Mouse (Mus musculus) bone marrow, adult 2 months (tissue): ENCODE data around the gene Fen1. TPM values are rescaled to one million over a fixed set of nuclear protein-coding genes. Genes with fewer than 3 reads are reported as not detected.

Experiments used
- H3K27ac ChIP-seq: fragments of 200-500 bp; 2 replicates; pipeline ENCODE4 v1.5.1; 2012; ENCODE audit warnings: low read depth, mild to moderate bottlenecking, control low read depth, inconsistent platforms, low read length; ENCODE audit not compliant: control insufficient read depth, poor library complexity, insufficient read depth
- H3K4me1 ChIP-seq: fragments of 200-500 bp; 2 replicates; pipeline ENCODE4 v1.6.1; 2011; ENCODE audit warnings: low read length; ENCODE audit not compliant: control insufficient read depth, insufficient read depth
- H3K4me3 ChIP-seq: fragments of 200-500 bp; replicated peaks from 2 replicates; pipeline ENCODE3; 2011; ENCODE audit warnings: mild to moderate bottlenecking, low read depth, low read length, control low read depth; ENCODE audit not compliant: control insufficient read depth
- CTCF ChIP-seq: fragments of 200-500 bp; IDR thresholded peaks from 2 replicates; pipeline ENCODE4 v1.5.1; 2011; ENCODE audit warnings: low read length, control low read depth; ENCODE audit not compliant: control insufficient read depth, insufficient read depth
- POLR2A ChIP-seq: fragments of 200-500 bp; IDR thresholded peaks from 2 replicates; pipeline ENCODE4 v1.6.1; 2011; ENCODE audit warnings: low read depth, mild to moderate bottlenecking, control low read depth, low read length, borderline replicate concordance; ENCODE audit not compliant: control insufficient read depth
- WGBS: fragments of 180-500 bp; shearing (Covaris S2); methylation state at CpG from one replicate; pipeline ENCODE4 v1.1.7; 2018; 5-methylcytosine and 5-hydroxymethylcytosine counted together
- polyA plus RNA-seq: library from polyadenylated mRNA; stranded (reverse); fragments of >200 nt; gene quantifications from 2 replicates; pipeline ENCODE4 v1.2.4, GENCODE M21; 2011; ENCODE audit warnings: low replicate concordance; ENCODE audit not compliant: missing spikeins, insufficient read depth, insufficient read length

Gene Fen1
- polyA plus RNA-seq, 1 experiment, result 64.3 TPM

DNA sequence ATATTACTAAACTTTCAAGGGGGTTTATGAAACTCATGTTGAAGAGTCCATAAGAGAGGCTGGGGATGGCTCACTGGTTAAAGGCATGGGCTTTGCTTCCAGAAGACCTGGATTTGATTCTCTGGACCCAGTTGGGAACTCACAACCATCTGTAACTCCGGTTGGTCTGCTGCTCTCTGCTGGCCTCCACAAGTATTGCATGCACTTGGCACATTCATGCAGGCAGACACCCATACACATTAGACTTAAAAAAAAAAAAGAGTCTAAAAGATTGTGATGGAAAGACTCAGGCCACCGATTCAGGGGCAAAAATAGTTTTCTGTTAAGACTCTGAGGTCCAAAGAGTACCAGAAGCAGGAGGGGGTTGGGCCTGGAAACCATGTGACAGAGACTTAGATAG is 13.2 kb downstream of the Fen1 start:
- WGBS, result 37% methylated on average over 2 of the region's 2 CpGs
- TF ChIP-seq CTCF, result peak; percentile 76
- no peak for TF ChIP-seq POLR2A

DNA sequence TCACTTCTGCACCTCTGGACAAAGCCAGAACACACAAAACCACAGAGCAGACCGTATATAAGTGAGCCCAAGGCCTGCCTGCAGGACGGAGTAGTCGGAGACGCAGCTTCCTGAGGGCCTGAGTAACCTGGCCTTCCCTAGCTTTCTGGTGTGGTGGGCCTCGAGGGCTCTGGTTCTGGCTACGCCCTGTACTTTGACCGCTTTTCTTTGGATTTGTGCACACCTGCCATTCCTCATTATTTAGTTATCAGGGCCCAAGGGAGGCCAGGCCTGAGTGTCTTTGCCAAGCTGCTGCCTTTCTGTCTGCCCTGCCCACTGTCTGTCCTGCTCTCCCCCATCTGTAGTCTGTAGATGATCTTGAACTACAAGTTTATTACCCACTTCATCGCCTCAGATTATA is 14.0 kb downstream of the Fen1 start:
- WGBS, result 93% methylated on average over 8 of the region's 8 CpGs
- H3K4me1 ChIP-seq, result no peaks in the 10 kb centered on the region; the same call in 1 of the 2 replicates
- no peak overlapping the region for H3K27ac ChIP-seq
- H3K4me3 ChIP-seq, result no peak overlapping the region
- no peak for TF ChIP-seq CTCF

More for the DNA sequence above, 13.2 kb downstream of the Fen1 start:
- no peaks in the 10 kb centered on the region; the same call in 1 of the 2 replicates for H3K4me1 ChIP-seq
- H3K27ac ChIP-seq, result no peak overlapping the region
- no peak overlapping the region for H3K4me3 ChIP-seq

DNA sequence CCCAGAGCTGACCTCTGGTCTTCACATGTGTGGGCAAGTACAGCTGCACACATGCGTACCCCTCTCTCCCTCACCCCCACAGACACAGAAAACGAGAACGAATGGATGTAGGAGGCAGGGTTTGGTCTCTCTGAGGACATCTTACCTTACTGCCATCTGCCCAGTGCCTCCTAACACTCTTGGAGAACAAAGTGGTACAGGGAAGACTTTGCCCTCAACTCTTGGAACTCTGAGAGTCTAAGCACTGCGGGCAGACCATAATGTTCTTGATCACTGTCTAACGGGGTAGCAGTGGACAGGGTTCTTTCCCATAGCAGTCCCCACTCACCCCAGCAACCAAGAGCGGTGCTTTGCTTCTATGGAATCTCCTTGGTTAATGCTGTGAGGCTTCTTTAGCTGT is 14.9 kb downstream of the Fen1 start:
- WGBS, result 96% methylated on average over 6 of the region's 6 CpGs
- Histone ChIP-seq H3K4me3 (no peak overlapping the region), H3K4me1 (no peaks in the 10 kb centered on the region; the same call in 1 of the 2 replicates), H3K27ac (no peak overlapping the region)
- no peak for TF ChIP-seq POLR2A
- TF ChIP-seq CTCF, result no peak

DNA sequence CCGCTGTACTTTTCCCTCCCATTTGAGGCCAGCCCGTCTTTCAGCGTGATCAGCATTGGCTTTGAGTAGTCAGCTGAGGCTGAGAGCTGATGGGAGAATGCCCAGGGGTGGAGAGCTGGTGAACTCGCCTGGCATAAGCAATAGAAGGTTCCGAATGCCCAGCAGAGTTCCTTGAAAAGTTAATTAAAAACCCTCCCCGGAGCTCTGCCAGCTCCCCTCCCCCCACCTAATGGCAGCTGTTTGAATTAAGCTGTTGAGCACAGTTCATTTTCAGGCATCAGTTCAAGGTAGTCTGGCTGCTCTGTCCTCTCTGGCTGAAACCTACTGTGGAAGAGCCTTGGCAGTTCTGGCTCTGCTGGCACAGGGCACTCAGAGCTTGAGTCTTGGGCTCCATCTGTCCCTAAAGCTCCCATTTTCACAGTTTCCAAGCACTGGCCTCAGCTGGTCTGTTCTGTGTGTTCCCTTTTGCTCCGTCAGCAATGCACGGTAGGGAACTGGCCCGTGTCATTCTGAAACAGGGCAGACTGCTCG is 15.6 kb downstream of the Fen1 start:
- H3K27ac ChIP-seq, result no peak overlapping the region
- H3K4me1 ChIP-seq, result peaks cover under 1% of the 10 kb centered on the region; the same call in 1 of the 2 replicates
- H3K4me3 ChIP-seq, result no peak overlapping the region
- WGBS, result 92% methylated on average over 10 of the region's 10 CpGs
- TF ChIP-seq POLR2A (no peak), CTCF (no peak)

DNA sequence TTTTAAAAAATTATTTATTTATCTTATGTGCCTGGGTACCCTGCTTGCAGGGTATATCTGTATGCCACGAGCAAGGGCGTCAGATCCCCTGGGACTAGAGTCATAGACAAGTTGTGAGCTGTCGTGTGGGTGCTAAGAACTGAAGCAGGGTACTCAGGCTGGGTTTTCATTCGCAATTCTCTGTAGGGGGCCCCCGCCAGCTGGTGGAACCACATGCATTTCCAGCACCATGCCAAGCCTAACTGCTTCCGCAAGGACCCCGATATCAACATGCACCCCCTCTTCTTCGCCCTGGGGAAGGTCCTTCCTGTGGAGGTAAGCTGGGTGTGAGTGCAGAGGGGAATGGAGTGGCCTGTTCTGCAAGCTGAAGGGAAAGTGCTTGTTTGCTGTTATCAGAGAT is 17.4 kb downstream of the Fen1 start:
- H3K27ac ChIP-seq, result no peak overlapping the region
- WGBS, result 91% methylated on average over 8 of the region's 8 CpGs
- H3K4me1 ChIP-seq, result peaks cover 5% of the 10 kb centered on the region; the same call in 1 of the 2 replicates
- TF ChIP-seq POLR2A, result no peak
- no peak for TF ChIP-seq CTCF
- H3K4me3 ChIP-seq, result no peak overlapping the region

DNA sequence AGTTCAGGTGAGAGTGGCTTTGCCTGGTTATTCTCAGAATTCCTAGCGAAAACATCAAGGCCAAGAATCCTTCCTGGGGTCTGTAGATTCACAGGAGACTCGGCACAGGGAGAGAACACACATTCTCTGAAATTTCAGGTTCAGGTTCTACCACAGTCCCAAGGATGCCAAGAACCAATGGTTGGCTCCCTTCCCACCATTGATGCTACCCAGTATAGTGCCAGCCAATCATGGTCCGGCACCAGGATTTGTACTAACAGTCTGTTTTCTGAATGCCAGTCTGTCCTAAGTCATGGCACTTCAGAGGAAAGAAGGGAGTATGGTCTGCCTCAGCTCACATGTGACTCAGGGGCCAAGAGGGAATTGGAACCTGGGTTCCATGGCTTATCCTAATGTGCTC is 18.1 kb downstream of the Fen1 start:
- Histone ChIP-seq H3K4me1 (peaks cover 5% of the 10 kb centered on the region; the same call in 1 of the 2 replicates), H3K27ac (no peak overlapping the region), H3K4me3 (no peak overlapping the region)
- 96% methylated on average over 3 of the region's 3 CpGs for WGBS
- TF ChIP-seq POLR2A (no peak), CTCF (no peak)

DNA sequence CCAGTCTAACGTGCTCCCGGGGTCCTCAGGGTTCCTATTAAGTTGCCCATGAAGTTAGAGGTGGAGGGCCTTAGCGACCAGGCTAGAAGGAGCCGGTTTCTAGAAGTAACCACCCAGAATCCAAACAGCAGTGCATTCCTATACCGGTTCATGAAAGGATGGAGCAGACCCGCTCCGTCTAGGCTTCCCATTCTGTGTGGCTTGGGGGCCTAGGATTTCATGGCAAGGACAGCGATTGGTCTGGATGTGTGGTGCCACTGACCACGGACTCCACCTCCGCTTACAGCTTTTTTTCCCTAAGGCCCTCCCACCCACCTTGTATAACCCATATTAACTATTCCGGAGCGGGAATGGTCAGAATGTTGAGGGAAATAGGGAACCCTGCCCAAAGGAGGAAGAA is 19.9 kb downstream of the Fen1 start:
- no peak for TF ChIP-seq POLR2A
- no peak for TF ChIP-seq CTCF
- peaks cover 5% of the 10 kb centered on the region; the same call in 1 of the 2 replicates for H3K4me1 ChIP-seq
- 65% methylated on average over 12 of the region's 12 CpGs for WGBS
- H3K4me3 ChIP-seq, result peak overlapping the region; percentile 83
- no peak overlapping the region for H3K27ac ChIP-seq

DNA sequence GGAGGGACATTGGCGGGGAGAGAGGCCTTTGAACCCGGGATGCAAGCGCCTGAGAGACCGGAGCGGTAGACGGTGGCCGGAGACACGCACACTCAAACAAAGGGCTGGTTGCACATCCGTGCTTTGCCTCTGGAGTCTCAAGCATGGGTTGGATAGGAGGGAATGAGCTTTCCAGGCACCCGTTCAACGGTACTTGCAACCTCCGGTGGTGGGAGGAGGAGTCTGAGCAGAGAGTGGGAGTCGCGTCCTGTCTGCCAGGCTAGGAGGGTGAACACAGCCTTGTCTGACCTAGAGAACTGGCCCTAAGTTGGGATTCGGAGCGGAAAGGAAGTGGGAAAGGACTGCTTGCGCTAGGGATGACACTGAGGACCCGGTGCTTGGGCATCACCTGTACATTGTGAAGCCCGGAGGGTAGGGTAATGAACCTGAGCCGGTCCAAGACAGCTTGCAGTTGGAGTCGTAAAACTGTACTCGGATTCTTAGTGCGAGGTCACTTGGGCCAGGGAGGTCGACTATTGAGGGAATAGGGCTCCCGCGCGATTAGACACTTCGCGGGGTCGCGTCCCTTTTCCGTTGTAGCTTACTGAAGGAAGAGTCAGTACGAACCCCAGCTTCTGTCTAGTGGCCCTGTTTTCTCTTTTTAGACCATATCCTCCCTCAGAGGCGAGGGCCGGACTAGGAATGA is 20.5 kb downstream of the Fen1 start:
- peaks cover 5% of the 10 kb centered on the region; the same call in 1 of the 2 replicates for H3K4me1 ChIP-seq
- H3K27ac ChIP-seq, result peak overlapping the region; percentile 37; the same call in 1 of the 2 replicates
- WGBS, result 3% methylated on average over 35 of the region's 35 CpGs
- H3K4me3 ChIP-seq, result peak overlapping the region; percentile 83
- TF ChIP-seq POLR2A (no peak), CTCF (no peak)
